Mouse (Mus musculus) stomach, embryonic 16.5 days (tissue): Measurements from ENCODE around the gene Pus10. TPM values are rescaled to one million over a fixed set of nuclear protein-coding genes. Genes with fewer than 3 reads are reported as not detected.

Experiments used
- ATAC-seq: fragments of 200-750 bp; cut with Nextera tagmentation; 2 replicates; pipeline ENCODE4 v1.8.0; 2017; ENCODE audit warnings: moderate number of reproducible peaks, moderate TSS enrichment; ENCODE audit not compliant: insufficient read depth, low FRiP score
- H3K27ac ChIP-seq: fragments of 300-500 bp; sonication (generic); 2 replicates; pipeline ENCODE4 v1.5.1; 2014; ENCODE audit warnings: low read length
- H3K27me3 ChIP-seq: fragments of 300-500 bp; sonication (generic); 2 replicates; pipeline ENCODE4 v1.6.1; 2014; ENCODE audit warnings: low read length, control low read depth, mixed read lengths; ENCODE audit not compliant: control insufficient read depth, insufficient read depth
- H3K36me3 ChIP-seq: fragments of 300-500 bp; sonication (generic); 2 replicates; pipeline ENCODE4 v1.6.1; 2014; ENCODE audit warnings: low read length; ENCODE audit not compliant: control insufficient read depth, insufficient read depth
- H3K4me1 ChIP-seq: fragments of 300-500 bp; sonication (generic); 2 replicates; pipeline ENCODE4 v1.6.1; 2014; ENCODE audit warnings: low read length, control low read depth, mixed read lengths; ENCODE audit not compliant: control insufficient read depth, insufficient read depth
- H3K4me2 ChIP-seq: fragments of 300-500 bp; sonication (generic); 2 replicates; pipeline ENCODE4 v1.6.1; 2014; ENCODE audit warnings: low read depth, low read length, mixed read lengths
- H3K4me3 ChIP-seq: fragments of 300-500 bp; sonication (generic); replicated peaks from 2 replicates; pipeline ENCODE4 v1.5.1; 2014; ENCODE audit warnings: mild to moderate bottlenecking, low read length
- H3K9ac ChIP-seq: fragments of 300-500 bp; sonication (generic); 2 replicates; pipeline ENCODE4 v1.6.1; 2014; ENCODE audit warnings: low read length
- H3K9me3 ChIP-seq: fragments of 300-500 bp; sonication (generic); replicated peaks from 2 replicates; pipeline ENCODE4 v1.6.1; 2016; ENCODE audit warnings: low read length, control low read depth; ENCODE audit not compliant: control insufficient read depth
- WGBS: fragments of 180-500 bp; shearing (Covaris S2); extraction: QIAGEN DNeasy Blood & Tissue Kit; methylation state at CpG from one replicate; pipeline ENCODE4 v1.1.7; 2014; 5-methylcytosine and 5-hydroxymethylcytosine counted together
- polyA plus RNA-seq: library from polyadenylated mRNA; unstranded; fragments of >200 nt; fragmentation: Nextera tagmentation; extraction: Ambion mirVana; gene quantifications from 2 replicates; pipeline ENCODE4 v1.2.1, GENCODE M21; 2015

Pus10 gene
- polyA plus RNA-seq, 1 experiment from 2014 or later, result 24.4 TPM

GRCm38 (mm10) chr11:23772471-23772870 lies 107.0 kb downstream of the Pus10 start:
- Histone ChIP-seq H3K36me3 (no peaks in the 10 kb centered on the region), H3K4me2 (no peak overlapping the region), H3K4me1 (0 out of 2 replicates have a peak, but pooled peaks cover 3% of the 10 kb centered on the region), H3K9ac (no peak overlapping the region), H3K9me3 (peaks cover 5% of the 10 kb centered on the region; the same call in 1 of the 2 replicates), H3K27ac (no peak overlapping the region), H3K27me3 (no peaks in the 10 kb centered on the region), H3K4me3 (no peak overlapping the region)
- ATAC-seq, result no peak
- WGBS, result 24% methylated on average over 1 of the region's 1 CpGs

- no peak overlapping the region for H3K4me2 ChIP-seq
- no peak for ATAC-seq
Measured at GRCm38 (mm10) chr11:23778787-23779201, 113.3 kb downstream of the Pus10 start.

GRCm38 (mm10) chr11:23782038-23782437 lies 116.6 kb downstream of the Pus10 start:
- Histone ChIP-seq H3K27me3 (no peaks in the 10 kb centered on the region), H3K4me2 (no peak overlapping the region), H3K4me1 (no peaks in the 10 kb centered on the region), H3K27ac (no peak overlapping the region), H3K36me3 (no peaks in the 10 kb centered on the region), H3K9me3 (no peaks in the 10 kb centered on the region), H3K4me3 (no peak overlapping the region), H3K9ac (no peak overlapping the region)
- no peak for ATAC-seq
- WGBS, result 61% methylated on average over 3 of the region's 3 CpGs

More at GRCm38 (mm10) chr11:23778787-23779201, 113.3 kb downstream of the Pus10 start:
- Histone ChIP-seq H3K9me3 (peaks cover 2% of the 10 kb centered on the region; the same call in 1 of the 2 replicates), H3K4me3 (no peak overlapping the region), H3K27ac (no peak overlapping the region), H3K9ac (no peak overlapping the region), H3K27me3 (no peaks in the 10 kb centered on the region), H3K4me1 (no peaks in the 10 kb centered on the region), H3K36me3 (no peaks in the 10 kb centered on the region)
- WGBS, result 83% methylated on average over 8 of the region's 8 CpGs

Other genes with a start within 250 kb of the Pus10 start
- 56.9 and 62.8 TPM in 2 replicates for gene Ahsa2, start 167.6 kb upstream of the Pus10 start, polyA plus RNA-seq
- gene 1700093K21Rik, start 144.5 kb upstream of the Pus10 start, polyA plus RNA-seq, result not detected in 2 replicates
- 21.6 and 23.3 TPM in 2 replicates for gene 0610010F05Rik, start 32.0 kb upstream of the Pus10 start, polyA plus RNA-seq
- 20.1 and 24.3 TPM in 2 replicates for gene Pex13, start 285 bp downstream of the Pus10 start, polyA plus RNA-seq
- gene Rel, start 105.3 kb downstream of the Pus10 start, polyA plus RNA-seq, result 1.5 TPM in 2 replicates
- 12.4 and 14.7 TPM in 2 replicates for gene Papolg, start 229.6 kb downstream of the Pus10 start, polyA plus RNA-seq